Comparison of ENCODE assay signal across 15 mouse cellular contexts in genomic region chr1:120337970-120338369, GRCm38 (mm10). TPM values are rescaled to one million over a fixed set of nuclear protein-coding genes. Genes with fewer than 3 reads are reported as not detected.
DNase-seq lines count a peak whose midpoint lies in the region; ATAC-seq and TF ChIP-seq lines count a peak whose summit lies in the region.
"Had no signal": no experiment of that assay in that cellular context is flagged by ENCODE, and none has a peak within 500 bp of the region (broad histone marks: within the 10 kb centered on the region; RNA-seq: fewer than 3 reads in every experiment).

No protein-coding gene starts in this region.

- H3K4me1 ChIP-seq in lung, adult 2 months (ENCODE audit: control insufficient read depth, insufficient read depth, low read length) = no peaks in the 10 kb centered on the region
- peaks cover 29% of the 10 kb centered on the region for H3K4me1 ChIP-seq in neural tube, embryonic 15.5 days

- ATAC-seq in neural tube, embryonic 15.5 days (ENCODE audit: low FRiP score) = no peak
- ATAC-seq in activated CD4-positive, CD25-positive, alpha-beta regulatory T cell, adult 4 months = no peak
- ATAC-seq: inflammation-experienced regulatory T-cells, adult 6 months had no signal

- no peaks in the 10 kb centered on the region for H3K9me3 ChIP-seq in neural tube, embryonic 15.5 days (replicated peaks)
- H3K9me3 ChIP-seq: embryonic facial prominence, embryonic 15.5 days; limb, embryonic 12.5 days had no signal

- H3K27ac ChIP-seq in gastrocnemius, adult 2 months = no peak overlapping the region
- H3K27ac ChIP-seq in neural tube, embryonic 15.5 days (replicated peaks) = no peak overlapping the region
- H3K27ac ChIP-seq: embryonic facial prominence, embryonic 15.5 days; limb, embryonic 12.5 days had no signal

- H3K36me3 ChIP-seq in neural tube, embryonic 15.5 days = no peaks in the 10 kb centered on the region
- H3K36me3 ChIP-seq: embryonic facial prominence, embryonic 15.5 days; limb, embryonic 12.5 days had no signal

- TF ChIP-seq POLR2A in lung, adult 2 months (IDR thresholded peaks at IDR 0.05; ENCODE audit: borderline replicate concordance, extremely low read depth, low read depth, low read length) = no peak
- no peak for TF ChIP-seq POLR2A in brain, embryonic 14.5 days (IDR thresholded peaks at IDR 0.05; ENCODE audit: borderline replicate concordance, extremely low read depth, insufficient read depth, insufficient read length, poor library complexity, severe bottlenecking)

- WGBS in lung, adult 2 months = 22% methylated on average over 7 of the region's 7 CpGs
- WGBS in neural tube, embryonic 15.5 days = 45% methylated on average over 7 of the region's 7 CpGs

- peak; percentile 28 for DNase-seq in gastrocnemius, adult 2 months
- DNase-seq in gastrocnemius, adult 8-10 months (ENCODE audit: low spot score in 2 of 2) = no peak
- DNase-seq in lung, adult 2 months = no peak
- no peak for DNase-seq in lung, postnatal 36 days
- DNase-seq in B cell, adult 2 months = peak; percentile 24 to 26
- no peak for DNase-seq in brain, embryonic 14.5 days (ENCODE audit: low read depth)
- DNase-seq: cerebellum, adult 2 months had no signal

- peaks cover 73% of the 10 kb centered on the region for H3K27me3 ChIP-seq in neural tube, embryonic 15.5 days (replicated peaks)

- intact Hi-C loops in gastrocnemius, adult 2 months (cut with DNase I) = loop anchor here (10.0 kb wide), 2 partner anchors 143 to 207 kb away; no protein-coding TSS in a partner anchor

- H3K4me2 ChIP-seq in neural tube, embryonic 15.5 days = no peak overlapping the region
- H3K4me2 ChIP-seq: embryonic facial prominence, embryonic 15.5 days; limb, embryonic 12.5 days had no signal

- no peak overlapping the region for H3K9ac ChIP-seq in neural tube, embryonic 15.5 days (replicated peaks)
- H3K9ac ChIP-seq: embryonic facial prominence, embryonic 15.5 days; limb, embryonic 12.5 days had no signal

- H3K4me3 ChIP-seq in gastrocnemius, adult 2 months = no peak overlapping the region
- no peak overlapping the region for H3K4me3 ChIP-seq in lung, adult 2 months (replicated peaks; ENCODE audit: extremely low read depth, low read depth, low read length)
- no peak overlapping the region for H3K4me3 ChIP-seq in neural tube, embryonic 15.5 days (replicated peaks)
- H3K4me3 ChIP-seq: embryonic facial prominence, embryonic 15.5 days; limb, embryonic 12.5 days had no signal

- peak; percentile 45 for TF ChIP-seq CTCF in gastrocnemius, adult 2 months (IDR thresholded peaks at IDR 0.05)
- TF ChIP-seq CTCF in lung, adult 2 months (IDR thresholded peaks at IDR 0.05; ENCODE audit: insufficient read depth, low read length) = peak; percentile 14; the same call in 1 of the 2 replicates
- TF ChIP-seq CTCF in brain, embryonic 14.5 days (IDR thresholded peaks at IDR 0.05; ENCODE audit: borderline replicate concordance, extremely low read depth, insufficient read depth, insufficient read length) = peak; percentile 48; the same call in 1 of the 2 replicates

RNA-seq across cellular contexts. Expression of gene C1ql2, which starts 2.4 kb away (rescaled TPM):
- not detected for total RNA-seq in gastrocnemius, adult 2 months (2021)
- total RNA-seq in gastrocnemius, adult 8-10 months (2022) = not detected
- polyA plus RNA-seq in lung, adult 2 months (2012; rRNA removed) = 0.10 and 0.12 TPM in 2 replicates
- polyA plus RNA-seq in brain, embryonic 14.5 days (2012; rRNA removed) = 3.7 and 6.0 TPM in 2 replicates
- polyA plus RNA-seq in neural tube, embryonic 15.5 days (2015; fragmentation: Nextera tagmentation; extraction: Ambion mirVana) = 1.4 and 3.2 TPM in 2 replicates
- polyA plus RNA-seq in activated CD4-positive, CD25-positive, alpha-beta regulatory T cell, adult 4 months (2017; shearing (Covaris generic)) = not detected
- total RNA-seq: megakaryocyte, adult 5-6 weeks; neutrophil, adult 5-6 weeks had no signal
- polyA plus RNA-seq: embryonic facial prominence, embryonic 15.5 days; heart, embryonic 16.5 days; inflammation-experienced regulatory T-cells, adult 6 months; limb, embryonic 12.5 days had no signal

Comparison
In these comparisons a context has a peak if more than half of its experiments do, and no peak if none do; other contexts are left out.
1. DNase-seq: peak in gastrocnemius, adult 2 months (single experiment) and B cell, adult 2 months (2 of 2); none in gastrocnemius, adult 8-10 months (0 of 2), lung, adult 2 months (single experiment), lung, postnatal 36 days (single experiment) and brain, embryonic 14.5 days (single experiment).
2. Peak in every context shown above with its lines, with median percentiles within 50 percentile points of each other: CTCF ChIP-seq.